ENCODE assay signal across 9 mouse cellular contexts in genomic region chr8:37063764-37064331, GRCm38 (mm10).
DNase-seq lines count a peak whose midpoint lies in the region; ATAC-seq lines count a peak whose summit lies in the region.
"Had no signal": no experiment of that assay in that cellular context is flagged by ENCODE, and none has a peak within 500 bp of the region (broad histone marks: within the 10 kb centered on the region; RNA-seq: fewer than 3 reads in every experiment).

No protein-coding gene starts in this region.

- 0 out of 2 replicates have a peak, but pooled peaks cover 2% of the 10 kb centered on the region for H3K27me3 ChIP-seq in forebrain, embryonic 13.5 days
- no peaks in the 10 kb centered on the region for H3K27me3 ChIP-seq in hindbrain, embryonic 11.5 days (ENCODE audit: control insufficient read depth, insufficient read depth, low read length)
- H3K27me3 ChIP-seq in lung, embryonic 16.5 days (ENCODE audit: control insufficient read depth, insufficient read depth, low read depth, low read length) = no peaks in the 10 kb centered on the region
- H3K27me3 ChIP-seq: heart, embryonic 13.5 days had no signal

- no peak overlapping the region for H3K27ac ChIP-seq in forebrain, embryonic 13.5 days
- no peak overlapping the region for H3K27ac ChIP-seq in hindbrain, embryonic 11.5 days (ENCODE audit: low read depth, low read length)
- H3K27ac ChIP-seq in lung, embryonic 16.5 days (ENCODE audit: low read length) = no peak overlapping the region
- H3K27ac ChIP-seq: heart, embryonic 13.5 days had no signal

- no peak overlapping the region for H3K4me3 ChIP-seq in forebrain, embryonic 13.5 days
- H3K4me3 ChIP-seq in hindbrain, embryonic 11.5 days (ENCODE audit: low read depth, low read length) = no peak overlapping the region
- no peak overlapping the region for H3K4me3 ChIP-seq in lung, embryonic 16.5 days (ENCODE audit: low read length)
- H3K4me3 ChIP-seq: heart, embryonic 13.5 days had no signal

- no peak overlapping the region for H3K9ac ChIP-seq in forebrain, embryonic 13.5 days
- no peak overlapping the region for H3K9ac ChIP-seq in hindbrain, embryonic 11.5 days (ENCODE audit: low read depth, low read length)
- H3K9ac ChIP-seq in lung, embryonic 16.5 days (ENCODE audit: low read length) = no peak overlapping the region
- H3K9ac ChIP-seq: heart, embryonic 13.5 days had no signal

- 24% methylated on average over 12 of the region's 12 CpGs for WGBS in forebrain, embryonic 13.5 days
- WGBS in hindbrain, embryonic 11.5 days = 22% methylated on average over 12 of the region's 12 CpGs
- 14% methylated on average over 12 of the region's 12 CpGs for WGBS in lung, embryonic 16.5 days

- DNase-seq in MN1 (ENCODE audit: low spot score) = peak; percentile 83
- peak; percentile 39 for DNase-seq in c-Kit-positive CD71-negative TER-119-negative erythroid progenitor cells, embryonic 14.5 days (ENCODE audit: low read depth)
- DNase-seq in hindbrain, embryonic 11.5 days (ENCODE audit: low spot score) = peak; percentile 84
- DNase-seq in layer of hippocampus, adult 18-20 months (ENCODE audit: low spot score in 2 of 2) = peak; percentile 45 to 84
- peak; percentile 59 for DNase-seq in retina, adult 2 months (ENCODE audit: low read depth, low spot score)
- DNase-seq in urinary bladder, postnatal 36 days (ENCODE audit: low spot score in 2 of 2) = peak; percentile 68 to 76

- no peaks in the 10 kb centered on the region for H3K36me3 ChIP-seq in forebrain, embryonic 13.5 days (ENCODE audit: poor library complexity, severe bottlenecking)
- H3K36me3 ChIP-seq in hindbrain, embryonic 11.5 days (ENCODE audit: control insufficient read depth, insufficient read depth, low read length) = no peaks in the 10 kb centered on the region
- H3K36me3 ChIP-seq in lung, embryonic 16.5 days (ENCODE audit: control insufficient read depth, insufficient read depth, low read length) = no peaks in the 10 kb centered on the region
- H3K36me3 ChIP-seq: heart, embryonic 13.5 days had no signal

- ATAC-seq in forebrain, embryonic 13.5 days = peak; percentile 88
- peak; percentile 74 for ATAC-seq in hindbrain, embryonic 11.5 days (ENCODE audit: low FRiP score)
- peak; percentile 74 for ATAC-seq in lung, embryonic 16.5 days (ENCODE audit: low read depth)

- H3K9me3 ChIP-seq in forebrain, embryonic 13.5 days (replicated peaks) = no peaks in the 10 kb centered on the region
- H3K9me3 ChIP-seq in hindbrain, embryonic 11.5 days (ENCODE audit: control insufficient read depth, low read length) = no peaks in the 10 kb centered on the region
- no peaks in the 10 kb centered on the region for H3K9me3 ChIP-seq in lung, embryonic 16.5 days (ENCODE audit: control insufficient read depth, low read length)
- H3K9me3 ChIP-seq: heart, embryonic 13.5 days had no signal

- H3K4me2 ChIP-seq in forebrain, embryonic 13.5 days = no peak overlapping the region
- H3K4me2 ChIP-seq in hindbrain, embryonic 11.5 days (replicated peaks; ENCODE audit: low read depth, low read length) = no peak overlapping the region
- no peak overlapping the region for H3K4me2 ChIP-seq in lung, embryonic 16.5 days (ENCODE audit: low read depth, low read length)
- H3K4me2 ChIP-seq: heart, embryonic 13.5 days had no signal

- peaks cover 4% of the 10 kb centered on the region; the same call in 1 of the 2 replicates for H3K4me1 ChIP-seq in forebrain, embryonic 13.5 days
- H3K4me1 ChIP-seq in hindbrain, embryonic 11.5 days (replicated peaks; ENCODE audit: control insufficient read depth, insufficient read depth, low read length) = no peaks in the 10 kb centered on the region
- H3K4me1 ChIP-seq in lung, embryonic 16.5 days (replicated peaks; ENCODE audit: control insufficient read depth, insufficient read depth, low read length) = no peaks in the 10 kb centered on the region; the same call in none of the 2 replicates
